Mouse (Mus musculus) MEL (cell line): ENCODE results near the gene Paxx. TPM values are rescaled to one million over a fixed set of nuclear protein-coding genes. Genes with fewer than 3 reads are reported as not detected.

Experiments used
- DNase-seq: peaks from one replicate; pipeline ENCODE4 v3.0.0; 2011; ENCODE audit warnings: low read depth, low spot score
- H3K27ac ChIP-seq: 2 replicates; pipeline ENCODE4 v1.5.1; 2012; ENCODE audit warnings: low read depth, mild to moderate bottlenecking, control low read depth, low read length, moderate library complexity; ENCODE audit not compliant: control insufficient read depth
- H3K27me3 ChIP-seq, 2 experiments: fragments of 150-350 bp in 1 of 2; sonication (generic) in 1 of 2; 2 replicates each; pipeline ENCODE4 v1.6.1; 2012; ENCODE audit warnings: low read length in 2 of 2, mild to moderate bottlenecking in 2 of 2, improper control_type of control experiment in 1 of 2, moderate library complexity in 1 of 2; ENCODE audit not compliant: insufficient read depth in 2 of 2, control insufficient read depth in 1 of 2
- H3K36me3 ChIP-seq, 2 experiments: 2 replicates each; pipeline ENCODE4 v1.6.1; 2012 to 2014; ENCODE audit warnings: low read length in 2 of 2, improper control_type of control experiment in 1 of 2, inconsistent platforms in 1 of 2, mild to moderate bottlenecking in 1 of 2; ENCODE audit not compliant: insufficient read depth in 2 of 2, control insufficient read depth in 1 of 2
- H3K4me1 ChIP-seq, 2 experiments: fragments of 150-350 bp in 1 of 2; sonication (generic) in 1 of 2; 2 replicates each; pipeline ENCODE4 v1.6.1; 2012; ENCODE audit warnings: low read length in 2 of 2, improper control_type of control experiment in 1 of 2, mild to moderate bottlenecking in 1 of 2; ENCODE audit not compliant: insufficient read depth in 2 of 2, control insufficient read depth in 1 of 2
- H3K4me3 ChIP-seq, 2 experiments: fragments of 150-350 bp in 1 of 2; sonication (generic) in 1 of 2; 2 replicates each; pipeline ENCODE4 v1.5.1; 2012; ENCODE audit warnings: low read depth in 2 of 2, low read length in 2 of 2, mild to moderate bottlenecking in 2 of 2, moderate library complexity in 2 of 2, control low read depth in 1 of 2, improper control_type of control experiment in 1 of 2; ENCODE audit not compliant: control insufficient read depth in 1 of 2, insufficient read depth in 1 of 2
- H3K79me2 ChIP-seq: 2 replicates; pipeline ENCODE4 v1.6.1; 2012; ENCODE audit warnings: mild to moderate bottlenecking, low read length, moderate library complexity; ENCODE audit not compliant: control insufficient read depth, poor library complexity, insufficient read depth
- H3K9ac ChIP-seq: 2 replicates; pipeline ENCODE4 v1.6.1; 2012; ENCODE audit warnings: low read depth, mild to moderate bottlenecking, control low read depth, low read length, moderate library complexity; ENCODE audit not compliant: control insufficient read depth, poor library complexity, severe bottlenecking
- H3K9me3 ChIP-seq: fragments of 150-350 bp; sonication (generic); replicated peaks from 2 replicates; pipeline ENCODE4 v1.6.1; 2012; ENCODE audit warnings: mild to moderate bottlenecking, low read length, improper control_type of control experiment, moderate library complexity; ENCODE audit not compliant: insufficient read depth
- E2F4 ChIP-seq: IDR thresholded peaks from 2 replicates; pipeline ENCODE4 v1.6.1; 2011; ENCODE audit warnings: low read depth, low read length, improper control_type of control experiment, borderline replicate concordance
- ELF1 ChIP-seq: IDR thresholded peaks from 2 replicates; pipeline ENCODE4 v1.6.1; 2014; ENCODE audit warnings: low read depth, mild to moderate bottlenecking, inconsistent platforms, low read length, improper control_type of control experiment, moderate library complexity
- ETS1 ChIP-seq: IDR thresholded peaks from 2 replicates; pipeline ENCODE4 v1.6.1; 2012; ENCODE audit warnings: low read depth, mild to moderate bottlenecking, inconsistent platforms, low read length, improper control_type of control experiment, moderate library complexity
- GABPA ChIP-seq: IDR thresholded peaks from 2 replicates; pipeline ENCODE4 v1.6.1; 2012; ENCODE audit warnings: low read depth, mild to moderate bottlenecking, inconsistent platforms, low read length, improper control_type of control experiment, moderate library complexity
- GATA1 ChIP-seq: IDR thresholded peaks from 2 replicates; pipeline ENCODE4 v1.6.1; 2011; ENCODE audit warnings: low read depth, low read length, improper control_type of control experiment
- JUND ChIP-seq: IDR thresholded peaks from 2 replicates; pipeline ENCODE4 v1.6.1; 2011; ENCODE audit warnings: low read depth, mild to moderate bottlenecking, improper control_type of control experiment, low read length
- KAT2A ChIP-seq: conservative IDR thresholded peaks from 2 replicates; pipeline ENCODE4 v1.6.1; 2012; ENCODE audit warnings: low read depth, low read length, improper control_type of control experiment, inconsistent platforms
- MAX ChIP-seq: IDR thresholded peaks from 2 replicates; pipeline ENCODE4 v1.6.1; 2011; ENCODE audit warnings: low read length, improper control_type of control experiment
- MAZ ChIP-seq: IDR thresholded peaks from 2 replicates; pipeline ENCODE4 v1.6.1; 2012; ENCODE audit warnings: low read depth, mild to moderate bottlenecking, inconsistent platforms, low read length, improper control_type of control experiment
- NELFE ChIP-seq: IDR thresholded peaks from 2 replicates; pipeline ENCODE4 v1.6.1; 2011; ENCODE audit warnings: low read depth, low read length, improper control_type of control experiment
- POLR2AphosphoS2 ChIP-seq: IDR thresholded peaks from 2 replicates; pipeline ENCODE4 v1.6.1; 2011; ENCODE audit warnings: low read length, improper control_type of control experiment
- SIN3A ChIP-seq: IDR thresholded peaks from 2 replicates; pipeline ENCODE4 v1.6.1; 2012; ENCODE audit warnings: low read length, improper control_type of control experiment, inconsistent platforms
- SMC3 ChIP-seq: IDR thresholded peaks from 2 replicates; pipeline ENCODE4 v1.6.1; 2011; ENCODE audit warnings: low read depth, low read length, improper control_type of control experiment
- TBP ChIP-seq: IDR thresholded peaks from 2 replicates; pipeline ENCODE4 v1.8.0; 2011; ENCODE audit warnings: low read depth, low read length, improper control_type of control experiment
- UBTF ChIP-seq: IDR thresholded peaks from 2 replicates; pipeline ENCODE4 v1.6.1; 2012; ENCODE audit warnings: low read depth, mild to moderate bottlenecking, inconsistent platforms, low read length, improper control_type of control experiment, moderate library complexity, borderline replicate concordance; ENCODE audit not compliant: insufficient read depth
- USF1 ChIP-seq: IDR thresholded peaks from 2 replicates; pipeline ENCODE4 v1.6.1; 2014; ENCODE audit warnings: low read depth, mild to moderate bottlenecking, inconsistent platforms, low read length, improper control_type of control experiment, moderate library complexity
- ZC3H11A ChIP-seq: IDR thresholded peaks from 2 replicates; pipeline ENCODE4 v1.6.1; 2012; ENCODE audit warnings: low read depth, mild to moderate bottlenecking, inconsistent platforms, low read length, improper control_type of control experiment
- ZKSCAN1 ChIP-seq: IDR thresholded peaks from 2 replicates; pipeline ENCODE4 v1.6.1; 2012; ENCODE audit warnings: low read depth, mild to moderate bottlenecking, inconsistent platforms, low read length, improper control_type of control experiment, moderate library complexity
- ZNF384 ChIP-seq: IDR thresholded peaks from 2 replicates; pipeline ENCODE4 v1.6.1; 2012; ENCODE audit warnings: low read depth, mild to moderate bottlenecking, inconsistent platforms, low read length, improper control_type of control experiment
- polyA plus RNA-seq, 2 experiments: library from polyadenylated mRNA; stranded (reverse) in 1 of 2; unstranded in 1 of 2; fragments of >175 nt in 1 of 2; fragments of >200 nt in 1 of 2; gene quantifications; 2 replicates each; pipeline versions ENCODE4 v1.2.1 to v1.2.4; 2012; ENCODE audit warnings: low replicate concordance in 2 of 2, low read depth in 1 of 2; ENCODE audit not compliant: insufficient read length in 2 of 2, insufficient read depth in 1 of 2, missing spikeins in 1 of 2
- total RNA-seq: library from RNA; depleted of rRNA; stranded (reverse); fragments of 300-350 nt; gene quantifications from 2 replicates; pipeline ENCODE4 v1.2.3, GENCODE M21; 2012

The Paxx gene
- total and polyA plus RNA-seq, 3 experiments: 18.5 to 22.1 TPM; not detected in 1

DNA sequence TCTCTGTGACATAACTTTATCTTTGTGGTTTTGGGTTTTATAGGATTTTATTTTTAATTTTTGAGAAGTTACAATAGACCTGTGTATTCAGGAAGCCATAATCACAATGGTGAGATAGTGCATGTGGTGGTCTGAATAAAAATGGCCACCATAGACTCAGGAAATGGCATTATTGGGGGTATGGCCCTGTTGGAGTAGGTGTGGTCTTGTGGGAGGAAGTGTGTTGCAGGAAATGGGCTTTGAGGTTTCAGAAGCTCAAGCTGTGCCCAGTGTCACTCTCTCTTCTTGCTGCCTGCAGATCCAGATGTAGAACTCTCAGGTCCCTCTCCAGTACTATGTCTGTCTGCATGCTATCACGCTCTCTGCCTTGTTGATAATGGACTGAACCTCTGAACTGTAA, 19.6 kb upstream of the Paxx start:
- TF ChIP-seq ETS1 (no peak), UBTF (no peak), MAX (no peak), USF1 (no peak)
- DNase-seq: peak; percentile 27
- H3K79me2 ChIP-seq: no peaks in the 10 kb centered on the region

DNA sequence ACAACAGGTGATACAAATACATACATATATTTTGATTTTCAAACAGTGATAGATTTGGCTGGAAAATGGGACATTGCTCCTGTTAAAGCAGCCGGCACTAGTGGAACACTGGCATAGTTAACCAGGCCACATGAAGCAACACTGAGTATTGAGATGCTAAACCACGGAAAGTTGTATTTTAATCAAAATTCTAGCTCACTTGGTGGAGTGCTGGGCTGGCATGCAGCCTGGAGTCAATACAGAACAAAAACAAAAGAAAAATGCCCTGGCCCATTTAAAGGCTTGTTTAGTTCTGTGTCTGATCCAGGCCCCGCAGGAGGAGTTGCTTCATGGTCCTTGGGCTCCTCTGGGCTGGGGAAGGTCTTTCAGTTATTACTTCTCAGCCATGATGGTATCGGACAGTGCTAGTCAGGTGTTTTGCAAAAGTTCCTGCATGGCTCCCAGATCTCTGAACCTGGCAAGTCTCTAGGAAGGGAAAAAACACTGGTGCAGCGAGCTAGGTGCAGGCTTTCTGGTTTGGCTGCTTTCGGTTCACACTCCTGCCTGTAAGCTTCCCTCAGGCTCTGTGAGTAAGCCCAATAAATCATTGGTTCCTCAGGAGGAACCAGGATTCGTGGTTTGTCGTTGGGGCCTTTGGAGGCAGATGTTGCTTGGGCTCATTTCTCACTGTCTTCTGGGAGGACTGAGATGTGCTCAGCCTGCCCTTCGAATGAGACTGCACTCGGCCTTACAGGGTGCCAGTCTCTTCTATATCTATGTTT, 18.8 kb upstream of the Paxx start:
- H3K4me1 ChIP-seq: no peaks in the 10 kb centered on the region
- no peak overlapping the region for H3K9ac ChIP-seq
- no peaks in the 10 kb centered on the region for H3K27me3 ChIP-seq
- no peaks in the 10 kb centered on the region for H3K9me3 ChIP-seq
- no peak for DNase-seq
- H3K36me3 ChIP-seq: no peaks in the 10 kb centered on the region
- TF ChIP-seq POLR2AphosphoS2 (no peak), MAX (no peak), ZKSCAN1 (no peak), ELF1 (no peak), NELFE (no peak), GATA1 (no peak), E2F4 (no peak), ETS1 (no peak), USF1 (no peak), MAZ (no peak), SIN3A (no peak), JUND (no peak), KAT2A (no peak), ZC3H11A (no peak), TBP (no peak), ZNF384 (no peak), SMC3 (no peak), GABPA (no peak)
- no peak overlapping the region for H3K27ac ChIP-seq
- H3K79me2 ChIP-seq: no peaks in the 10 kb centered on the region
- no peak overlapping the region for H3K4me3 ChIP-seq

More for the DNA sequence above, 19.6 kb upstream of the Paxx start:
- no peaks in the 10 kb centered on the region for H3K9me3 ChIP-seq
- H3K27ac ChIP-seq: no peak overlapping the region
- H3K36me3 ChIP-seq: no peaks in the 10 kb centered on the region
- H3K9ac ChIP-seq: no peak overlapping the region
- H3K27me3 ChIP-seq: no peaks in the 10 kb centered on the region; a peak in 1 of 4 replicates
- no peak overlapping the region for H3K4me3 ChIP-seq
- H3K4me1 ChIP-seq: no peaks in the 10 kb centered on the region
